Mouse (Mus musculus) G1E (cell line): ENCODE data around the gene Sstr3. TPM values are rescaled to one million over a fixed set of nuclear protein-coding genes. Genes with fewer than 3 reads are reported as not detected.

Experiments
- ATAC-seq: 2 replicates; pipeline ENCODE4 v1.8.0; 2016; ENCODE audit warnings: mild to moderate bottlenecking; ENCODE audit not compliant: insufficient number of reproducible peaks, poor library complexity, low FRiP score, severe bottlenecking; ENCODE audit errors: extremely low read depth
- DNase-seq: peaks from one replicate; pipeline ENCODE4 v3.0.0; 2012; ENCODE audit warnings: low spot score
- H3K27me3 ChIP-seq: 2 replicates; pipeline ENCODE4 v1.6.1; 2012; ENCODE audit warnings: mild to moderate bottlenecking, low read length, inconsistent platforms; ENCODE audit not compliant: insufficient read depth
- H3K36me3 ChIP-seq: replicated peaks from 2 replicates; pipeline ENCODE3; 2012; ENCODE audit warnings: mild to moderate bottlenecking, inconsistent platforms
- H3K4me1 ChIP-seq: 2 replicates; pipeline ENCODE4 v1.6.1; 2012; ENCODE audit warnings: low read depth, low read length, inconsistent platforms, mixed read lengths; ENCODE audit not compliant: insufficient read depth
- H3K4me3 ChIP-seq: 2 replicates; pipeline ENCODE4 v1.5.1; 2012; ENCODE audit warnings: low read depth, mild to moderate bottlenecking, inconsistent platforms, low read length, moderate library complexity, mixed read lengths
- H3K9me3 ChIP-seq: replicated peaks from 2 replicates; pipeline ENCODE4 v1.6.1; 2012; ENCODE audit warnings: inconsistent platforms
- CTCF ChIP-seq: IDR thresholded peaks from 2 replicates; pipeline ENCODE4 v1.5.1; 2012; ENCODE audit warnings: low read depth, low read length, inconsistent platforms, mixed read lengths
- GATA1 ChIP-seq: IDR thresholded peaks from 2 replicates; pipeline ENCODE4 v1.6.1; 2012; ENCODE audit warnings: borderline replicate concordance, low read length, inconsistent platforms, mixed read lengths
- GATA2 ChIP-seq: IDR thresholded peaks from 2 replicates; pipeline ENCODE4 v1.6.1; 2012; ENCODE audit warnings: low read depth, low read length, inconsistent platforms, borderline replicate concordance
- POLR2AphosphoS5 ChIP-seq: IDR thresholded peaks from 2 replicates; pipeline ENCODE4 v1.6.1; 2012; ENCODE audit warnings: low read depth, low read length, inconsistent platforms; ENCODE audit not compliant: insufficient replicate concordance
- TAL1 ChIP-seq: conservative IDR thresholded peaks from 2 replicates; pipeline ENCODE4 v1.6.1; 2012; ENCODE audit warnings: low read depth, low read length, inconsistent platforms, mixed read lengths
- polyA plus RNA-seq: library from polyadenylated mRNA; stranded (reverse); fragments of >175 nt; gene quantifications from 2 replicates; pipeline ENCODE4 v1.2.3, GENCODE M21; 2012
- total RNA-seq, 2 experiments: library from RNA; stranded (forward) in 1 of 2; stranded (reverse) in 1 of 2; fragments of 200-1000 nt in 1 of 2; fragments of >200 nt in 1 of 2; fragmentation: Nextera tagmentation in 1 of 2; gene quantifications; 2 replicates each; pipeline ENCODE4 v1.2.3; 2014 to 2017

Gene Sstr3
- total and polyA plus RNA-seq, 3 experiments: 0.05 TPM; not detected in 2

DNA sequence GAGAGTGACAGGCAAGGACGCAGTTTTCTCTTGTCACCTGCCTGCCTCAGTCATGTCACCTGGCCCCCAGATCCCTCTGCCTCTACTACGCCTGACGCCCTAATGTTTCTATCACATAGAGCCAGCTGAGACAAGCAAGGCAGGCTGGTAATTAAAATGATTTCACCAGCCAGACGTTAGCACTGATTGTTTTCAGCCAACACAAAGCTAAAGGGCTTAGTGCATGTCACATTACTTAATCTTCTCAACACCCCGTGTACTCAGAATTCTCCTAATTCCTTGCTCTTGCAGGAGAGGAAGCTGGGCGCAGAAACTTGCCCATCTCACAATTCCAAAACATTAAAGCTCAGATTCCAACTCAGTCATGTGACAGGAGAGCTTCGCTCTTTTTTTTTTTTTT lies 36.0 kb downstream of the Sstr3 start:
- ATAC-seq (no peak), DNase-seq (no peak)
- H3K27me3 ChIP-seq: peaks cover 36% of the 10 kb centered on the region
- H3K36me3 ChIP-seq: no peaks in the 10 kb centered on the region
- H3K4me3 ChIP-seq: no peak overlapping the region
- no peaks in the 10 kb centered on the region for H3K4me1 ChIP-seq
- H3K9me3 ChIP-seq: no peaks in the 10 kb centered on the region
- TF ChIP-seq TAL1: no peak
- TF ChIP-seq GATA2: no peak
- no peak for TF ChIP-seq CTCF
- no peak for TF ChIP-seq GATA1
- TF ChIP-seq POLR2AphosphoS5: no peak

- ATAC-seq (no peak), DNase-seq (no peak)
- Histone ChIP-seq H3K27me3 (peaks cover 17% of the 10 kb centered on the region), H3K9me3 (no peaks in the 10 kb centered on the region), H3K4me1 (no peaks in the 10 kb centered on the region), H3K4me3 (no peak overlapping the region), H3K36me3 (no peaks in the 10 kb centered on the region)
- TF ChIP-seq TAL1: no peak
- no peak for TF ChIP-seq GATA1
- TF ChIP-seq CTCF: no peak
- TF ChIP-seq GATA2: no peak
- no peak for TF ChIP-seq POLR2AphosphoS5
Measured at GRCm38 (mm10) chr15:78505541-78505940, 38.9 kb downstream of the Sstr3 start.

- Histone ChIP-seq H3K4me1 (no peaks in the 10 kb centered on the region), H3K27me3 (peaks cover 11% of the 10 kb centered on the region), H3K9me3 (no peaks in the 10 kb centered on the region), H3K36me3 (no peaks in the 10 kb centered on the region), H3K4me3 (no peak overlapping the region)
- no peak for TF ChIP-seq TAL1
- no peak for TF ChIP-seq CTCF
- no peak for TF ChIP-seq GATA1
- TF ChIP-seq GATA2: no peak
- TF ChIP-seq POLR2AphosphoS5: no peak
- ATAC-seq: no peak
- DNase-seq: no peak
Measured at GRCm38 (mm10) chr15:78504816-78505215, 39.7 kb downstream of the Sstr3 start.

DNA sequence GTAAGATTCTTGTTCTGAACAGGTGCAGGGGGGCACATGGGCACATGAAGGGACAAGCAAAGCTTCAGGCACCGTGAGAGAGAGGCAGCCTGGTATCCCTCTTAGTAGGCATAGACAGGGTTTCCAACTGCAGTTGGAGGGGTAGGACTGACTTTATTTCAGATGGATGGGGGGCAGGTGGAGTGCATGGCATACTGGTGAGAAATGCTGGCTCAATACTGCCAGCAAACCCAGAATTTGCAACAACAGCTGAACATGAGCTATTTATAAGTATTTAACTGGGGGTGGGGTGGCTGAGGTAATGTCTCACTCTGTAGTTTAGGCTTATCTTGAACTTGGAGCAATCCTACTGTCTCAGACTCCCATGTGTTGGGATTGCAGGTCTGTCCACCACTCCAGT lies 40.5 kb downstream of the Sstr3 start:
- ATAC-seq: no peak
- H3K9me3 ChIP-seq: no peaks in the 10 kb centered on the region

DNA sequence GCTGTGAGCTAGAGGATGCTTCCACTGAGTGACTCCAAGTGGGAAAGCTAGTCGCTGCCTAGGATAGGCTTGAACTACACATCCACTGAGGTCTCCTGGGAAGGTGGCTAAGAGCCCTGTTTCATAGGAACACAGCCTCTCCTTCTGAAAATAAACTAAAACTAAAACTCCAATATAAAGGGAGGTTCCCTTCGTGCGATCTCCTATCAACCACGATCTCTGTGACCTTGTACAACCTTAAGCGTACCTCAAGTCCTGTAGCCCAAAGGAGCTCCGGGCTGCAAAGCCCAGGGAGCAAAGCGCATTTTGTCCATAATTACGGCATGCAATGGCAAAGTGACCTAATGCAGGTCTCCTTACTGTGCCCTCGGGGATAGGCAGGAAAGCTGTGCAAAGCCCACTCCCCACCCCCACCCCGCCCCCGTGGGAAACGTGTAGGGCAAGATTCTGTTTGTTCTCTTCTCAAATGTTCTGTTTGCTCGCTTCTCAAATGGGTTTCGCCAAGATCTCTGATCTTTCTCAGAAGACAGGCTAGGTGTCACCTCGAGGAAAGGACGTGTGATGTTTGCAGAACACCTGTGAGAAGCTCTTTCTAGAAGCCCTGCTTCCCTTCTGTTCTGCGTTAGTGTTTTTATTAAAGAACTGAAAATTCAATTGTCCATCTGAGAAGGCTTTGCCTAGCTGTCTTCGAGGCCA lies 41.9 kb downstream of the Sstr3 start:
- H3K9me3 ChIP-seq: no peaks in the 10 kb centered on the region
- peaks cover 4% of the 10 kb centered on the region for H3K27me3 ChIP-seq
- no peak for ATAC-seq
- no peaks in the 10 kb centered on the region for H3K4me1 ChIP-seq
- TF ChIP-seq TAL1 (no peak), GATA1 (no peak)
- H3K36me3 ChIP-seq: no peaks in the 10 kb centered on the region
- no peak for DNase-seq
- no peak overlapping the region for H3K4me3 ChIP-seq

More for the DNA sequence above, 40.5 kb downstream of the Sstr3 start:
- Histone ChIP-seq H3K4me3 (no peak overlapping the region), H3K36me3 (no peaks in the 10 kb centered on the region), H3K4me1 (no peaks in the 10 kb centered on the region), H3K27me3 (peaks cover 7% of the 10 kb centered on the region)
- DNase-seq: no peak
- TF ChIP-seq GATA2 (no peak), TAL1 (no peak), POLR2AphosphoS5 (no peak), GATA1 (no peak), CTCF (no peak)

GRCm38 (mm10) chr15:78494968-78495406 lies 49.5 kb downstream of the Sstr3 start, which contains the start of gene Il2rb:
Gene Il2rb, minus strand, starts transcription at chr15:78495271.
- no peaks in the 10 kb centered on the region for H3K4me1 ChIP-seq
- H3K9me3 ChIP-seq: no peaks in the 10 kb centered on the region
- no peak for TF ChIP-seq TAL1
- TF ChIP-seq GATA2: no peak
- no peak for TF ChIP-seq CTCF
- no peak for TF ChIP-seq GATA1
- TF ChIP-seq POLR2AphosphoS5: no peak
- H3K36me3 ChIP-seq: no peaks in the 10 kb centered on the region
- ATAC-seq (no peak), DNase-seq (no peak)
- H3K27me3 ChIP-seq: peaks cover 18% of the 10 kb centered on the region
- H3K4me3 ChIP-seq: no peak within 1 kb of the TSS
